Mouse (Mus musculus) heart, postnatal 14 days (tissue): Measurements from ENCODE around the gene Rpl37a. TPM values are rescaled to one million over a fixed set of nuclear protein-coding genes. Genes with fewer than 3 reads are reported as not detected.

ENCODE experiments used
- DNase-seq, 2 experiments: peaks; one replicate each; pipeline ENCODE4 v3.0.0; 2021 to 2022
- intact Hi-C: fragments of 180-260 bp; cut with DNase I; formaldehyde crosslinking; loops from one replicate; pipeline ENCODE4 v1.15.1; 2025
- long read RNA-seq, 2 experiments: library from polyadenylated mRNA; stranded (forward); transcript quantifications; one replicate each; pipeline ENCODE4 v2.0.0; 2021
- total RNA-seq, 2 experiments: library from RNA; stranded (reverse); gene quantifications; 2 replicates each; pipeline ENCODE4 v1.2.3; 2021

Rpl37a gene
- total RNA-seq: 100 to 1,000 TPM; 632 to 681 TPM
- long read RNA-seq, experiment 1, transcript Rpl37a-201 (4 exons, 558 nt): major isoform, 87 of 93 reads
- long read RNA-seq, experiment 1, partial matches to known transcripts: 0 of 93 reads
- long read RNA-seq, experiment 1, other reads (novel, unspliced or antisense): 2 of 93 reads
- long read RNA-seq, experiment 2, transcript Rpl37a-201 (4 exons, 558 nt): major isoform, 87 of 91 reads
- long read RNA-seq, experiment 2, partial matches to known transcripts: 2 of 91 reads
- long read RNA-seq, experiment 2, other reads (novel, unspliced or antisense): 0 of 91 reads

DNA sequence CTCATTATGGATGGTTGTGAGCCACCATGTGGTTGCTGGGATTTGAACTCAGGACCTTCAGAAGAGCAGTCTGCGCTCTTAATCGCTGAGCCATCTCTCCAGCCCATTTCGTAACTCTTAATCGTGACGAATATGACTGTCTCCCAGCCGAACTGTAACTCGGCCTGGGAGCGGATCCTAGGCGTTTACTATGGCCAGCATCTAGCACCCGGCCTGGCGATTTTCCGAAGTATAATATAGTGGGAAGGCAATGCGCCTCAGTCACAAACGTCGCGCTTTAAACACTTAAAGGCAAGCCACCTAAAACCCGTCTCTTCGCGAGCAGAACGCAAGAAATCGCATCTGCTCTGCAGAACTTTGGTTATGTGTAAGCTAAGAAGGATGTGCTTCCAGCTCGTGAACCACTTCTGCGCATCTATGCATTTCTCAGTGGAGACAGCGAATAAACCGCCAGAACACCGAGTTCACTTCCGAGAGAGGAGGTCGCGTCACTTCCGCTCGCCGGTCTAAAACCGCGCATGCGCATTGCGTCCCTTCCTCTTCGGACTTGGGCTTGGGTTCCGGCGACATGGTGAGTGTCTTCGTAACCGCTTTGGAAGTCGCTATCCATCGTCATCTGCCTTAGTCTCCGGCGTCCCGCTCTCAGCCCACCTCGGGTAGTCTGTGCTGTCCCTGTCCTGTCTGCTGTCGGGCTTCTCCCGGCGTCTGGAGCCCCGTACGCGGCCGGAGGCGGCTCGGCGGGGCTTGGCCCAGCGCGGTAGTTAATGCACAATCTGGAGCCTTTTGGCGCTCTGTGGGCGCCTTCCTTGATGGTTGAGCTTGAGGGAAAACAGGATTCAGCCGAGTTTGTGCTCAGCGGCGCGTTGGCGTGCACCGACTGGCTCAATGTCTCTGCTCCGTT lies at the start of gene Rpl37a:
Gene Rpl37a (plus strand): TSS at position 538 of the 901 bp plus-strand sequence.
- peak; percentile 94 to 95 for DNase-seq
- intact Hi-C loops: loop anchor here (10.0 kb wide), 2 partner anchors 396 to 564 kb away; no protein-coding TSS in a partner anchor

GRCm38 (mm10) chr1:72673070-72673469 lies 38.0 kb upstream of the Rpl37a start:
- no peak for DNase-seq
- intact Hi-C loops: no loop called here

DNA sequence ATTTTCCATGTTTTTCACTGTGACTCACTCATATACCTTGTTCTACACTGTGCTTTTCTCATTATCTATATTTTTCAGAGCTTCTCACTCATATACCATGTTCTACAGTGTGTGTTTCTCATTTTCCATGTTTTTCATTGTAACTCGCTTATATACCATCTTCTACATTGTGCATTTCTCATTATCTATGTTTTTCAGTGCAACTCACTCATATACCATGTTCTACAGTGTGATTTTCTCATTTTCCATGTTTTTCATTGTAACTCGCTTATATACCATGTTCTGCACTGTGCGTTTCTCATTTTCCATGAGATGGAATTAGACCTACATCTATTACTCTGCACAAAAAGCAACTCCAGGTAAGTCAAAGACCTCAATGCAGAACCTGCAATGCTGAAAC lies 14.8 kb upstream of the Rpl37a start:
- intact Hi-C loops: no loop called here
- DNase-seq: no peak

GRCm38 (mm10) chr1:72698651-72699050 lies 12.4 kb upstream of the Rpl37a start:
- intact Hi-C loops: no loop called here
- peak; percentile 18 for DNase-seq

GRCm38 (mm10) chr1:72700479-72700878 lies 10.6 kb upstream of the Rpl37a start, which contains the start of gene Ankar:
TSS of gene Ankar (minus strand) at chr1:72700579.
- intact Hi-C loops: no loop called here

GRCm38 (mm10) chr1:72707525-72707924 lies 3.6 kb upstream of the Rpl37a start:
- DNase-seq: no peak
- intact Hi-C loops: no loop called here

More at GRCm38 (mm10) chr1:72700479-72700878, 10.6 kb upstream of the Rpl37a start, which contains the start of gene Ankar:
- no peak for DNase-seq

DNA sequence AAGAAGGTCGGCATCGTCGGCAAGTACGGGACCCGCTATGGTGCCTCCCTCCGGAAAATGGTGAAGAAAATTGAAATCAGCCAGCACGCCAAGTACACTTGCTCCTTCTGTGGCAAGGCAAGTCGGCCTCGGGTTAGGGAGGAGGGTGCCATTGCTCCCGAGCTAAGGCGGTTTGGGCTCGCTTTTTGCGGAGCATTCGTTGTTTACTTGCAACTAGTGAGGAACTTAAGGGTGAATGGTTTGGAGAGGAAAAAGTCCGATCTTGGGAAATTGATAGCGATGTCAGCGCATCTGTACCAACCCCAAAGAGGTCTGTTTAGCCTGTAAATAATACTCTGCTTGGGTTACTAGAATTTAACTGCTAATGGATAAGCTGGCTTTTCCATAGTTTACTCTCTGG lies 594 bp downstream of the Rpl37a start:
- DNase-seq: no peak
- intact Hi-C loops: loop anchor here (10.0 kb wide), 2 partner anchors 397 to 563 kb away; no protein-coding TSS in a partner anchor

- intact Hi-C loops: loop anchor here (10.0 kb wide), 2 partner anchors 400 to 560 kb away; no protein-coding TSS in a partner anchor
- no peak for DNase-seq
Measured at GRCm38 (mm10) chr1:72714547-72714946, 3.5 kb downstream of the Rpl37a start.

DNA sequence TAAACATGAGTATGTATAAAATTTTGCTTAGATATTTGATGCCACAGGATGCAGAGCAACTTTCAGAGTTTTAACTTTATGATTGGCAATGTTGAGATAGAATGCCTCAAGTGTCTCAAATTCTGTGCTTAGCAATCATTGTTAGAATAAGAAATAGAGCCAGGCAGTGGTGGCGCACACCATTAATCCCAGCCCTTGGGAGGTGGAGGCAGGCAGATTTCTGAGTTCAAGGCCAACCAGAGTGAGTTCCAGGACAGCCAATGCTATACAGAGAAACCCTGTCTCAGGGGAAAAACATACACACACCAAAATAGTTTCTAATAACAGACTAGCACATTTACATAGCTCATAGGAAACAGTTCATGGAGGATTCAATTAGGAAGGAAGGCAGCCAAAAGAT lies 4.0 kb downstream of the Rpl37a start:
- intact Hi-C loops: loop anchor here (5.0 to 10.0 kb wide), 3 partner anchors 400 to 1112 kb away; no protein-coding TSS in a partner anchor
- DNase-seq: no peak

DNA sequence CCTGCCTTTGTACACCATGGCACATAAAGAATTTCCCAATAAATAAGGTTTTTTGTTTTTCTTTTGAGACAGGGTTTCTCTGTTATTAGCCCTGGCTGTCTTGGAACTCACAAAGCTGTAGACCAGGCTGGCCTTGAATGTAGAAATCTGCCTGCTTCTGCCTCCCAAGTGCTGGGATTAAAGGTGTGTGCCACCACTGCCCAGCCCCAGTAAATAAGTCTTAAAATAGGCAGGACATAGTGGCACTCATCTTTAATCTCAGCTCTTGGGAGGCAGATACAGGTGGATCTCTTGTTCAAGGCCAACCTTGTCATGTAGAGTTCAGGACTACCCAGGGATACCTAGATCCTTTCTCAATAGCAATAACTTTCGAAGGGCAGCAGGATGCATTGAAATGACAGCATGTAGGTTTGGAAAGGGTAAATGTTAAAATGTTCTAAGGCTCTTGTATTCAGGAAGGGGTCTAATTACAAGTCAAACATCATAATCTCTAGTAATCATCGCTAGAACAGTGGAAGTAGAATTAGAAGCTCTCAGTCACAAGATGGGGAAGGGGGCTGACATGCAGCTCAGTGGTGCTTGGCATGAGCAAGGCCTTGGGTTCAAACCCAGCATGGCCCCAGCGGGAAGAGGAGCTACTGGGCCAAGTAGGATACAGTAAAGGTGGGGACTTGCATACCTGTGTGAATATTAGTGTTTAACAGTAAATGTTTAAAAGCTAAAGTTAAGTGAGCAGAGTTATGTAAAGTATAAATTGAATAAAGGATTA lies 4.7 kb downstream of the Rpl37a start:
- DNase-seq: no peak
- intact Hi-C loops: loop anchor here (5.0 to 10.0 kb wide), 3 partner anchors 401 to 1112 kb away; no protein-coding TSS in a partner anchor

DNA sequence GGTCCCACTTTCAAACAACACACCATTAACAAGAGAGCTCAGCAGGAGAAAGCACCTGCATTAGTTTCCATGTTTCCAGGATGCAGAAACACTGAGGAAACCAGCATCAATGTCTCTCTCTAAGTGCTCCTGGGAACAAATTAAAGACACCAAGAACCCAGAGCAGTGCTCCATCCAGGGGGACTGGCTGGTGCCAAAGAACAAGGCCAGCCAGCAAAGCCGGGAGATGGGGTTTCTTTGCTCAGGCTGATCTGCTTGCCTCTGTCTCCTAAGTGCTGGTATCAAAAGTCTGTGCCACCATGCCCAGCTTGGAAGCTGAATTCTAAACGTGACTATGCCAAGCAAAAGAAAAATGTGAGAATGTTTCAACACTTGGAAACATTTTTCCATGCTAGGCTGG lies 5.3 kb downstream of the Rpl37a start:
- DNase-seq: no peak
- intact Hi-C loops: loop anchor here (5.0 to 10.0 kb wide), 3 partner anchors 402 to 1111 kb away; no protein-coding TSS in a partner anchor

DNA sequence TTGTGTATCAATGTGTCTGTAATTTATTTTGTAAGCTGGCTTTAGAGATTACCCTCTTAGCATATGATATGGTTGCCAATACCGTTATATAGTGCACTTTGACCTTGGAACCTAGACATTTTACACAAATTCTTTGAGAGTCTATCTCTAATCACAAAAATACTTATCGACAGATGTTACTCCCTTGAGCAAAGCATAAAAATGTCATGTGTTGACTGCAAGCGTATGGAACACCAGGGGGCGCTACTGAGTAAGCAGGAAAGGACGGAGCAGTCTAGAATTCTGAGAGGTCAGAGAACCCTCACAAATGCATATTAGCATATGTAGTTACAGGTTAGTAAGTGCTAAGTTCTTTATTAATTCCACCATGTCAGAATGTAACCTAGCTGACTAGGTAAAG lies 5.8 kb downstream of the Rpl37a start:
- intact Hi-C loops: loop anchor here (1.0 to 10.0 kb wide), 4 partner anchors 138 to 1110 kb away; no protein-coding TSS in a partner anchor
- peak; percentile 71 to 86 for DNase-seq

DNA sequence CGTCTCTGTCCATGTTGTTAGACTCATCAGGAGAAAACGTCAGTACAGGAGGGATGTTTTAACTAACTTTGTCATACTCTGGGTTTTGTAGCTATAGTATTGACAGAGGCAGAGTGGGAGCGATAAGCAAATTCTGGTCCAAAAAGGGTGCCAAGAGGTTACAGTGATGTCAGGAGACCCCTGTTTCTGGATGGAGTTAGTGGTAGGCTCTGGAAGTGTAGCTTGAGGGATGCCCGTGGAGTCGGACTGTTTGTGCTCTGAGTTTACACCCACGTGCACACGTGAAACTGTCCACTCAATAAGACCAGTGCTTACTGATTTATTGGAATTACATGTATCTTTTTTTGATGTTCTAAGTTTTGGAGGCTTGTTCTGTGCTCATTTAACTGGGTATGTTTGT lies 6.5 kb downstream of the Rpl37a start:
- intact Hi-C loops: loop anchor here (1.0 to 10.0 kb wide), 4 partner anchors 138 to 1110 kb away; no protein-coding TSS in a partner anchor
- no peak for DNase-seq

- peak; percentile 49 to 71 for DNase-seq
- intact Hi-C loops: loop anchor here (5.0 to 10.0 kb wide), 3 partner anchors 404 to 1108 kb away; no protein-coding TSS in a partner anchor
Measured at GRCm38 (mm10) chr1:72718846-72719245, 7.8 kb downstream of the Rpl37a start.

- peak in 1 of 2 experiments; percentile 9 for DNase-seq
- intact Hi-C loops: no loop called here
Measured at GRCm38 (mm10) chr1:72720115-72720725, 9.1 kb downstream of the Rpl37a start.

- no peak for DNase-seq
- intact Hi-C loops: no loop called here
Measured at GRCm38 (mm10) chr1:72722646-72723045, 11.6 kb downstream of the Rpl37a start.

DNA sequence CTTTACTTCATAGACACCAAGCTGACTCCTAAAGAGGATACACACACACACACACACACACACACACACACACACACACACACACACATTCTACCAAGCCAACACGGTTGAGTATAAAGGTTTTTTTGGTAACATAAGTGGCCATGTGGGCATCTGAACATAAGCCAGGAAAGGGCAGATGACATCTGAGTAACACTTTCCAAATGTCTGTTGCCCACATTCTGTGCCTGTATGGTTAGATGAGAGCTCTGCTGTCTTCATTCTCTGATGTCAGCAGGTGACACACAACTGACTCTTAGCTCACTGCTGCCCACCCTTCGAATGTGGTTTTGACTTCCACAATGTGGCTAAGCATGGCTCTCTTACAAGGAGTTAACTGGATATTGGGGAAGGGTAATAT lies 13.3 kb downstream of the Rpl37a start:
- intact Hi-C loops: no loop called here
- DNase-seq: no peak

GRCm38 (mm10) chr1:72725941-72726340 lies 14.9 kb downstream of the Rpl37a start:
- intact Hi-C loops: no loop called here
- DNase-seq: no peak

- intact Hi-C loops: no loop called here
Measured at GRCm38 (mm10) chr1:72728781-72729180, 17.7 kb downstream of the Rpl37a start.

More at GRCm38 (mm10) chr1:72728781-72729180, 17.7 kb downstream of the Rpl37a start:
- no peak for DNase-seq
